Mouse (Mus musculus) forebrain, embryonic 11.5 days (tissue): Measurements from ENCODE around the gene Pan3. TPM values are rescaled to one million over a fixed set of nuclear protein-coding genes. Genes with fewer than 3 reads are reported as not detected.

Experiments
- ATAC-seq: fragments of 200-750 bp; cut with Nextera tagmentation; replicated peaks from 2 replicates; pipeline ENCODE4 v1.8.0; 2017; ENCODE audit warnings: moderate TSS enrichment; ENCODE audit not compliant: low FRiP score
- DNase-seq: peaks from one replicate; pipeline ENCODE4 v3.0.0-alpha.2; 2017; ENCODE audit warnings: low spot score
- H3K27ac ChIP-seq: fragments of 300-500 bp; sonication (generic); 2 replicates; pipeline ENCODE4 v1.5.1; 2014; ENCODE audit warnings: low read depth, low read length
- H3K27me3 ChIP-seq: fragments of 300-500 bp; sonication (generic); 2 replicates; pipeline ENCODE4 v1.6.1; 2014; ENCODE audit warnings: mild to moderate bottlenecking, low read length, mixed read lengths; ENCODE audit not compliant: control insufficient read depth, insufficient read depth
- H3K36me3 ChIP-seq: fragments of 300-500 bp; sonication (generic); 2 replicates; pipeline ENCODE4 v1.6.1; 2014; ENCODE audit warnings: mild to moderate bottlenecking, low read length, moderate library complexity, mixed read lengths; ENCODE audit not compliant: control insufficient read depth, insufficient read depth
- H3K4me1 ChIP-seq: fragments of 300-500 bp; sonication (generic); replicated peaks from 2 replicates; pipeline ENCODE4 v1.6.1; 2014; ENCODE audit warnings: low read length, mixed read lengths; ENCODE audit not compliant: control insufficient read depth, insufficient read depth
- H3K4me2 ChIP-seq: fragments of 300-500 bp; sonication (generic); 2 replicates; pipeline ENCODE4 v1.6.1; 2014; ENCODE audit warnings: low read depth, mild to moderate bottlenecking, low read length, moderate library complexity, mixed read lengths; ENCODE audit not compliant: severe bottlenecking
- H3K4me3 ChIP-seq: fragments of 300-500 bp; sonication (generic); 2 replicates; pipeline ENCODE4 v1.5.1; 2014; ENCODE audit warnings: low read depth, low read length
- H3K9ac ChIP-seq: fragments of 300-500 bp; sonication (generic); 2 replicates; pipeline ENCODE4 v1.6.1; 2014; ENCODE audit warnings: low read length
- H3K9me3 ChIP-seq: fragments of 300-500 bp; sonication (generic); 2 replicates; pipeline ENCODE4 v1.6.1; 2016; ENCODE audit warnings: low read length, mixed read lengths; ENCODE audit not compliant: control insufficient read depth
- WGBS: fragments of 180-500 bp; shearing (Covaris S2); extraction: QIAGEN DNeasy Blood & Tissue Kit; methylation state at CpG from one replicate; pipeline ENCODE4 v1.1.7; 2014; 5-methylcytosine and 5-hydroxymethylcytosine counted together
- polyA plus RNA-seq: library from polyadenylated mRNA; unstranded; fragments of >200 nt; fragmentation: Nextera tagmentation; extraction: Ambion mirVana; gene quantifications from 2 replicates; pipeline ENCODE4 v1.2.1, GENCODE M21; 2014

Pan3 gene
- polyA plus RNA-seq, 1 experiment from 2014 or later, result 59.3 TPM

DNA sequence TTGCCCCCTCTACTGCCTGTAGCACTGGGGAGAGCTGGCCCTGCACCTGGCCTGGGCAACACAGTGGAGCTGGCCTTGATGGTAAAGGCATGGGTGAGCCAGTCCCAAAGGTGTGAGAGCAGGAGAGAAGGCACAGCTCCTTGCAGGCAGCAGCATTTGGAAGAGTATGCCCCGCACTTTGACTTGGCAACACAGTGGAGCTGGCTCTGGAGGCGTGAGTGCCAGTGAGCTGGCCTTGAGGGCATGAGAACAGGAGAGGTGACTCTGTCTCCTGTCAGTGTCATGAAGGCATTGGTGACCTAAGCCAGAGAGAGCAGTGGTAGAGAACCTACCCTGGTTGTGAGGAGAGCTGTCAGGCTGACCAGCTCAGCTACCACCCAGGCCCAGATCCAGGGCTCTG, 49.4 kb downstream of the Pan3 start:
- WGBS, result 95% methylated on average over 2 of the region's 2 CpGs
- no peaks in the 10 kb centered on the region for H3K9me3 ChIP-seq
- DNase-seq, result no peak
- no peak overlapping the region for H3K9ac ChIP-seq
- H3K4me2 ChIP-seq, result no peak overlapping the region
- no peaks in the 10 kb centered on the region for H3K27me3 ChIP-seq
- no peaks in the 10 kb centered on the region for H3K4me1 ChIP-seq
- H3K27ac ChIP-seq, result no peak overlapping the region
- H3K4me3 ChIP-seq, result no peak overlapping the region
- no peaks in the 10 kb centered on the region for H3K36me3 ChIP-seq
- no peak for ATAC-seq

DNA sequence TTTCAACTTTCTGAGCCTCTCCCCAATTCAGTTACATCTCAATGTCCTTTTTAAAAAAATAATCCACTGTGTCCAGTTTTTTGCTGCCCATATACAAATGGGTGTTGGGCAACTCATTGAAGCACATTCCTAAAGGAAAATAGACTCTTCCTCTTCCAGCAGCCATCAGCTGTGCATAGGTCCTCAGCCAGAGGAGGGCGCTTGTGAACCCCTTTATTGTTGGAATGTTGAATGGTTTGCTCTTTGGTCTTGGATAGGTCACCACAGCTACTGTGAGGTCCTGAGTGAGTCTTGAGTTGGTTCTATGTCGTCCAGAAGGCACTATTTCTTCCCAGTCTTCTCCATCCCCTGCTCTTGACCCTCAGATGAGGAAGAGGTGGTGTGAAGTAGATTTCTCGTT, 54.2 kb downstream of the Pan3 start:
- Histone ChIP-seq H3K36me3 (no peaks in the 10 kb centered on the region), H3K4me1 (no peaks in the 10 kb centered on the region), H3K9ac (no peak overlapping the region), H3K27ac (no peak overlapping the region), H3K27me3 (no peaks in the 10 kb centered on the region), H3K4me3 (no peak overlapping the region), H3K4me2 (no peak overlapping the region), H3K9me3 (no peaks in the 10 kb centered on the region)
- WGBS, result 77% methylated on average over 3 of the region's 3 CpGs
- DNase-seq, result no peak
- no peak for ATAC-seq

DNA sequence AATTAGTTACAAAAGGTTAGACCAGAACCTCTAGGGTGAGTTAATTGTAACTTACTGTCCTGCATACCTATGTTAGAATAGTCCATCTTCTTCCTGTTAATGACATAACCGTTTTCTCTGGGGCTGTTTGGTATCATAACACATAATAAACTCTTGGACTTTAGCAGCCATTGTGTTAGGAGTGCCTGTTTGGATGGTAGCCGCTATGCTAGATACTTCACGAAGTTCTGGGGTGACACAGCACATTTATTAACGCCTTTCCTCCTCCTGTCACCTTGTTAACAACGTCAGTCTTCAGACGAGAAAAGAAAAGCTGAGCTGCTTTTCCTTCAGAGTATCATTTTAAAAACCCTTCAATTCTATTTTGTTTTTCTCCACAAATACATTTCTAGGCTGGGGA, 59.3 kb downstream of the Pan3 start:
- Histone ChIP-seq H3K4me2 (no peak overlapping the region), H3K36me3 (no peaks in the 10 kb centered on the region), H3K4me3 (no peak overlapping the region), H3K27me3 (no peaks in the 10 kb centered on the region), H3K9me3 (no peaks in the 10 kb centered on the region), H3K4me1 (no peaks in the 10 kb centered on the region), H3K27ac (no peak overlapping the region), H3K9ac (no peak overlapping the region)
- 88% methylated on average over 6 of the region's 6 CpGs for WGBS
- DNase-seq (no peak), ATAC-seq (no peak)

DNA sequence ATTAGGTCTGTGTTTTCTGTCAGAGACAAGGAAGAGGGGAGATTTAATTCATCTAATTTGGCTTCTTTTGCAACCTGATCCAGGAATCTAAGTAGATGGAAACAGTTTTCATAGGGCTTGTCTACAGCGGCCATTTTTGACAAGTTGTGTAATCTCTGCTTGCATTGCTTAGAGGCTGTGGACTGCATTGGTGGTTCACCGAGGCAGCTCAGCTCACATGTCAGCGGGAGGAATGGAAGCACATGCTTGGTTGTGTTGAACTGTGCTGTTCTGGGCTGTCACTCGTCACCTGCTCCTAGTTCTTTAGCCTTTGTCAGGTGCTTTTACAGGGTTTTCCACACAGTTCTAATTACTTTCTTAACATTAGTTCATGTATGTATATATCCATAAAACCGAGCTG, 60.9 kb downstream of the Pan3 start:
- Histone ChIP-seq H3K9ac (no peak overlapping the region), H3K27ac (no peak overlapping the region), H3K4me3 (no peak overlapping the region), H3K9me3 (no peaks in the 10 kb centered on the region), H3K4me2 (no peak overlapping the region), H3K36me3 (no peaks in the 10 kb centered on the region), H3K27me3 (no peaks in the 10 kb centered on the region), H3K4me1 (no peaks in the 10 kb centered on the region)
- WGBS, result 90% methylated on average over 5 of the region's 5 CpGs
- ATAC-seq (no peak), DNase-seq (no peak)

DNA sequence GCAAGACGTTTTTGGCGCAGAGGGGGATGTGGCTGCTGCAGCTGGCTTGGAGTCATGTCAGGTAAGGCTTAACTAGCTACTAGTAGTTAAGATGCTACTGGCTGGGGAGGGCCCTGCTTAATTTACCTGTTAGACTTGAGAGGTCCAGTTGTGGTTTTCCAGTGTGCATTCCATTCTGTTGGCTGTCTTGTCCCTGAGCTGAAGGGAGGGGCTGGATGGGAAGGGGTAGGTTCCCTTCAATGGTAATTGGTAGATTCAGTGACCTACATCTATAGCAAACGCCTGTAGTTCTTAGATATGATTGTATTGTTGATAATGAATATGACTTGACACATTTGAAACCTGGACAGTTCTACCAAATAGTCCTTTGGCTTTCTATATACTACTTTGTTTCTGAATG, 62.5 kb downstream of the Pan3 start:
- WGBS, result 86% methylated on average over 3 of the region's 3 CpGs
- Histone ChIP-seq H3K9ac (no peak overlapping the region), H3K36me3 (no peaks in the 10 kb centered on the region), H3K4me3 (no peak overlapping the region), H3K4me2 (no peak overlapping the region), H3K4me1 (no peaks in the 10 kb centered on the region), H3K27me3 (no peaks in the 10 kb centered on the region), H3K27ac (no peak overlapping the region), H3K9me3 (no peaks in the 10 kb centered on the region)
- DNase-seq (no peak), ATAC-seq (no peak)

DNA sequence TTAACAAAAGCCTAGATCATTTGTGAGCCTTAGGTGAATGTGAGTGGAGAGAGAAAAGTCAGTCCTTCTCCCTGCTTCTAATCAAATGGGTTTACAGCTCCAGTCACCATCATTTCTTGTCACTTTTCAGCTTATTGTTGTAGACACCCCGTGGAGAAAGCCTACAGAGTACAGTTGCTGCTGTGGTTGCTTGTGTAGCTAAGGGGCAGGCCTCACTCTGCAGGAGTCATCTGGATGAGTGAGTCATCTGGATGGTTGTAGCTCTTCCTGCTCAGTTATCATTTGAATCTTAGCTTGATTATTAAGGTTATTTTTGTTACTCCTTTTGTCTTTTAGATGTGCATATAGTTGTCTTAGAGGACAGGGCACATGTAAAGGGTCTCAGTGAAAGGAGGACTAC, 63.2 kb downstream of the Pan3 start:
- H3K9ac ChIP-seq, result no peak overlapping the region
- DNase-seq, result no peak
- 87% methylated on average over 1 of the region's 1 CpGs for WGBS
- no peak overlapping the region for H3K4me2 ChIP-seq
- H3K36me3 ChIP-seq, result no peaks in the 10 kb centered on the region
- no peaks in the 10 kb centered on the region for H3K27me3 ChIP-seq
- no peak overlapping the region for H3K4me3 ChIP-seq
- H3K9me3 ChIP-seq, result no peaks in the 10 kb centered on the region
- no peaks in the 10 kb centered on the region for H3K4me1 ChIP-seq
- no peak for ATAC-seq
- no peak overlapping the region for H3K27ac ChIP-seq

DNA sequence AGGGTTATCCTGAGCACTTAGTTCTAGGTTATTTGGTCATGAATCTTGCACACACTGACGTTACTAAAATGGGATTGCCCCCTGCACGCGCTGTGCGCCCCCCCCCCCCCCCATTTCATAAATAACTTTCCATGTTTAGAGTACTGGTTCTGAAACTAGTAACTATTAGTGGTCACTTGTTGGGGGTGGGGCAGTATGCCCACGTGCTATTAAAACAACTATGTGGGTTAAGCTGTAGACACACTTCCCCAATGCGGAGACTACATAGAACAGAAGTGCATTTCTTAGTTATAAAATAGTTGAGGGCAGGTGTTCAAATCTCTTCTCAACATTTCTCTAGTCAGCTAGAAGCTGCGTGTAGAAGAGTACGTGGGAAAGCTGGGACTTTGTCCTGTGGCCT, 63.7 kb downstream of the Pan3 start:
- Histone ChIP-seq H3K4me2 (no peak overlapping the region), H3K9me3 (no peaks in the 10 kb centered on the region), H3K27me3 (no peaks in the 10 kb centered on the region), H3K4me3 (no peak overlapping the region), H3K4me1 (no peaks in the 10 kb centered on the region), H3K9ac (no peak overlapping the region), H3K36me3 (no peaks in the 10 kb centered on the region), H3K27ac (no peak overlapping the region)
- DNase-seq (no peak), ATAC-seq (no peak)
- 92% methylated on average over 8 of the region's 8 CpGs for WGBS

DNA sequence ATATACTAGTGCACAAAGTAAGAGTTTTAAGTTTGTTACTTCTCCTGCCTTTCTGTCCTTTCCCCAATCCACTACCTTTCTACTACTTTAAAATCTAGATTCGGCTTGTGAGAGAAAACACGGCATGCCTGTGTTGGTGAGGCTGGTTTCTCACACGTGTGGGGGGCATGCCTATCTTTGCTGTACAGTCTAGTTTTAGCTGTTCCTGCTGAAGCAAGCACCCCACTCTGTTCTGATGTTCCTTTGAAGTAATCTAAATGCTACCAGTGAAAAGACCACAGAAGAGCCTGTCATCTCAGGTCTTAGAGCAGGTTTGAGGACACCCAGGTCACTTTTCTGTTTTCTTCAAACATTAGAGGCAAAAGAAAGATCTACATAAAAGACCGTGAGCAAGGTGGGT, 64.4 kb downstream of the Pan3 start:
- H3K27me3 ChIP-seq, result no peaks in the 10 kb centered on the region
- no peaks in the 10 kb centered on the region for H3K9me3 ChIP-seq
- DNase-seq, result no peak
- 93% methylated on average over 4 of the region's 4 CpGs for WGBS
- H3K9ac ChIP-seq, result no peak overlapping the region
- ATAC-seq, result no peak
- no peak overlapping the region for H3K4me3 ChIP-seq
- H3K4me1 ChIP-seq, result no peaks in the 10 kb centered on the region
- H3K4me2 ChIP-seq, result no peak overlapping the region
- H3K27ac ChIP-seq, result no peak overlapping the region
- H3K36me3 ChIP-seq, result no peaks in the 10 kb centered on the region

DNA sequence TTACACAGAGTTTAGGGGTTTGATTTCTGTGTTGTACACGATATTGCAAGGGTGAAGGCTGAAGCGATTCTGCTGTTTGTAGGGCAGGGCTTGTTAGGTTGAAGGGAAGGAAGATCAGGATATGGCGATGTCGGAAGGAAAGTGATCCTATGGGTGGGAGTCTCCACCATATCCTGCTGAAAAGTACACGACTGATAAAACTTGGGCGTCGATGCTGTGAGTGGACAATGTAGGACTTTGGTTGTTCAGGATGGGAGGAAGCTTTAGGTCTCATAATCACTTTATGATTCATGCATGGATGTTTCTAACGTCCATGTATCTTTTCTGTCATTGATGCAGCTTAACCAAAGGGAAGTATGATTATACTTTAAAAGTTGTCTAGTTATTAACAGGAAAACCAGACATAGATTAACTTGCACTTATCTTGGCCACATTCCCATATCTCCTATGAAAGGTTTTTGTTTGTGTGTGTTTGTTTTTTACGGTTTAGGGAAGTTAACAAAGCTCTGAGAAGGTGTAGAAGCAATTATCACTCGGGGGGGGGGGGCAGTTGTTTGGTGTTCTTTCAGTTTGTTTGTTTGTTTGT, 64.9 kb downstream of the Pan3 start:
- H3K4me1 ChIP-seq, result no peaks in the 10 kb centered on the region
- H3K27me3 ChIP-seq, result no peaks in the 10 kb centered on the region
- H3K27ac ChIP-seq, result no peak overlapping the region
- H3K9me3 ChIP-seq, result no peaks in the 10 kb centered on the region
- 93% methylated on average over 10 of the region's 10 CpGs for WGBS
- DNase-seq (no peak), ATAC-seq (no peak)
- H3K9ac ChIP-seq, result no peak overlapping the region
- H3K4me3 ChIP-seq, result no peak overlapping the region
- no peak overlapping the region for H3K4me2 ChIP-seq
- H3K36me3 ChIP-seq, result no peaks in the 10 kb centered on the region
